Mouse (Mus musculus) limb, embryonic 14.5 days (tissue): ENCODE data around the gene Gh. TPM values are rescaled to one million over a fixed set of nuclear protein-coding genes. Genes with fewer than 3 reads are reported as not detected.

Source experiments
- ATAC-seq: fragments of 200-750 bp; cut with Nextera tagmentation; 2 replicates; pipeline ENCODE4 v1.8.0; 2017; ENCODE audit warnings: low read depth, moderate number of reproducible peaks, moderate TSS enrichment; ENCODE audit not compliant: low FRiP score
- DNase-seq: peaks from one replicate; pipeline ENCODE4 v3.0.0-alpha.2; 2015; ENCODE audit warnings: low spot score
- H3K27ac ChIP-seq: fragments of 300-500 bp; sonication (generic); replicated peaks from 2 replicates; pipeline ENCODE4 v1.5.1; 2014; ENCODE audit warnings: low read depth, mild to moderate bottlenecking, low read length, moderate library complexity, mixed read lengths
- H3K27me3 ChIP-seq: fragments of 300-500 bp; sonication (generic); 2 replicates; pipeline ENCODE4 v1.6.1; 2014; ENCODE audit warnings: low read length, mixed read lengths; ENCODE audit not compliant: control insufficient read depth, insufficient read depth
- H3K36me3 ChIP-seq: fragments of 300-500 bp; sonication (generic); 2 replicates; pipeline ENCODE4 v1.6.1; 2014; ENCODE audit warnings: mild to moderate bottlenecking, low read length, moderate library complexity, mixed read lengths; ENCODE audit not compliant: control insufficient read depth, insufficient read depth
- H3K4me1 ChIP-seq: fragments of 300-500 bp; sonication (generic); 2 replicates; pipeline ENCODE4 v1.6.1; 2014; ENCODE audit warnings: antibody characterized with exemption, low read length, mixed read lengths; ENCODE audit not compliant: control insufficient read depth, insufficient read depth
- H3K4me2 ChIP-seq: fragments of 300-500 bp; sonication (generic); replicated peaks from 2 replicates; pipeline ENCODE4 v1.6.1; 2014; ENCODE audit warnings: low read depth, mild to moderate bottlenecking, low read length, moderate library complexity; ENCODE audit not compliant: severe bottlenecking
- H3K4me3 ChIP-seq: fragments of 300-500 bp; sonication (generic); replicated peaks from 2 replicates; pipeline ENCODE4 v1.5.1; 2014; ENCODE audit warnings: low read length
- H3K9ac ChIP-seq: fragments of 300-500 bp; sonication (generic); 2 replicates; pipeline ENCODE4 v1.6.1; 2014; ENCODE audit warnings: mild to moderate bottlenecking, low read depth, low read length, moderate library complexity; ENCODE audit not compliant: severe bottlenecking
- H3K9me3 ChIP-seq: fragments of 300-500 bp; sonication (generic); 2 replicates; pipeline ENCODE4 v1.6.1; 2016; ENCODE audit warnings: low read length; ENCODE audit not compliant: control insufficient read depth
- POLR2A ChIP-seq: fragments of 200-500 bp; IDR thresholded peaks from 2 replicates; pipeline ENCODE4 v1.8.0; 2012; ENCODE audit warnings: inconsistent platforms, mild to moderate bottlenecking, moderate library complexity, borderline replicate concordance; ENCODE audit not compliant: insufficient read depth, insufficient read length; ENCODE audit errors: extremely low read depth
- WGBS: fragments of 180-500 bp; shearing (Covaris S2); extraction: QIAGEN DNeasy Blood & Tissue Kit; methylation state at CpG from one replicate; pipeline ENCODE4 v1.1.7; 2014; 5-methylcytosine and 5-hydroxymethylcytosine counted together
- polyA plus RNA-seq, 2 experiments: library from polyadenylated mRNA; depleted of rRNA in 1 of 2; stranded (reverse) in 1 of 2; unstranded in 1 of 2; fragments of >200 nt; fragmentation: Nextera tagmentation in 1 of 2; extraction: Ambion mirVana in 1 of 2; gene quantifications; 2 replicates each; pipeline versions ENCODE4 v1.2.1 to v1.2.3; 2012 to 2014

Gh gene
- polyA plus RNA-seq, 2 experiments: not detected

DNA sequence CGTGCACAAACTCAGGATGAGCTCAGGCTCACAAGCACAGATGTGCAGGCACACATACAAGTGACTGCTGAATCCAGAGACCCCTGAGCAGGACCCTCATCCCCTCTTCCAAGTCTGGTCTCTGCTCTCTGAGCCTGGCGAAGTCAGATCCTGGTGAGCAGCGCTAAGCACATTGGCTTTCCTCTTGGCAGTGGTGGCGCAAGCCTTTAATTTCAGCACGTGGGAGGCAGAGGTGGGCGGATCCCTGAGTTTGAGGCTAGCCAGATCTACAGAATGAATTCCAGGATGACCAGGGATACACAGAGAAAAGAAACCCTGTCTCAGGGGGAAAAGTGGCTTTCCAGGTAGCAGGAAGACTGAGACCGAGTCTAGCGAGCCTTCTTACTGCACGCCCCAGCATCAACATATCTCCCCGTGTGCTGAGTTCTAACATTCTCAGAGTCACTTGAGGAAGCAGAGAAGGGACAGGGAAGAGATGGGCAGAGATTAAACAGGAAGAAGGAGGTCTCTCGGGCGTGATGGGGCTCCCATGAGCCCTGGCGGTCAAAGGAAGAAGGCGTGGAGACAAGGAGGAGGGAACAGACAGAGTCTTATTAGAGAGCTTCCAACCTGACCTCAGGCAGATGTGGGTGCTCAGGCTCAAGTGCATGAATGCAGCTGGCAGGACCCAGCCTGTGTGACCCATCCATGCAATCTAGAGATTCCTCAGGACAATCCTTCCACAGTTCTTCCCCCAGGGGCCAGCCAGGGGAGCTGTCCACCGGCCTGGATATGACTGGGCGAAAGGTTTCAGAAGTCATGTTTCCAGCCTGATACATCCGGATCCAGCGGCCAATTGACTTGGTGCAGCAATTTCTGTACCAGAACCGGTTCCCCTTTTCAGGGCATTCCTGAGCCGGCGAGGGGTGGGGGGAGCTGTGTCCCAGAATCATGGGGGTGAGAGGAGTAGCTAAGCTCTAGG, 17.0 kb upstream of the Gh start:
- Histone ChIP-seq H3K4me3 (no peak overlapping the region), H3K9ac (no peak overlapping the region), H3K4me2 (no peak overlapping the region; the same call in 1 of the 2 replicates), H3K27me3 (no peaks in the 10 kb centered on the region), H3K36me3 (no peaks in the 10 kb centered on the region), H3K9me3 (no peaks in the 10 kb centered on the region), H3K27ac (no peak overlapping the region), H3K4me1 (peaks cover 36% of the 10 kb centered on the region)
- ATAC-seq (no peak), DNase-seq (no peak)
- TF ChIP-seq POLR2A: no peak
- 60% methylated on average over 21 of the region's 21 CpGs for WGBS

DNA sequence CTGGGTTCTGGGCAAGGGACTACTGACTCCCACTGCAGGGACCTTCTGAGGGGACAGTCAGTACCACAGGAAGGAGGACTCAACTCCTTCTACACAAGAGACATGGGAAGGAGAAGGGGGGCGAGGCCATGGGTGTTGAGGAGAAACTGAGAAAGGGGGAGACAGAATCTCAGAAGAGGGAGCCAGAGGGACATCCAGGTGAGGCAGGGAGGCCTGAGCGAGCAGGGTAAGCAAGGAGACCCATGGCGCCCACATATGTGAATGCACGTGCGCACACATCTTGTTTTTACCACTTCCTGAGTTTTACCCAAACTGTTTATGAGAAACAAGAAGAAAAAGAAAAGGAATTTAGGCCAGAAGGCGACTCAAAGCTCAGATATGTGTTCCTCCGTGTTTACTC, 16.1 kb upstream of the Gh start:
- no peaks in the 10 kb centered on the region for H3K36me3 ChIP-seq
- no peaks in the 10 kb centered on the region for H3K9me3 ChIP-seq
- H3K27me3 ChIP-seq: no peaks in the 10 kb centered on the region
- H3K4me2 ChIP-seq: no peak overlapping the region
- DNase-seq: no peak
- H3K4me1 ChIP-seq: peaks cover 42% of the 10 kb centered on the region
- no peak for TF ChIP-seq POLR2A
- 39% methylated on average over 7 of the region's 7 CpGs for WGBS
- no peak overlapping the region for H3K27ac ChIP-seq
- no peak overlapping the region for H3K9ac ChIP-seq
- ATAC-seq: no peak
- no peak overlapping the region for H3K4me3 ChIP-seq

DNA sequence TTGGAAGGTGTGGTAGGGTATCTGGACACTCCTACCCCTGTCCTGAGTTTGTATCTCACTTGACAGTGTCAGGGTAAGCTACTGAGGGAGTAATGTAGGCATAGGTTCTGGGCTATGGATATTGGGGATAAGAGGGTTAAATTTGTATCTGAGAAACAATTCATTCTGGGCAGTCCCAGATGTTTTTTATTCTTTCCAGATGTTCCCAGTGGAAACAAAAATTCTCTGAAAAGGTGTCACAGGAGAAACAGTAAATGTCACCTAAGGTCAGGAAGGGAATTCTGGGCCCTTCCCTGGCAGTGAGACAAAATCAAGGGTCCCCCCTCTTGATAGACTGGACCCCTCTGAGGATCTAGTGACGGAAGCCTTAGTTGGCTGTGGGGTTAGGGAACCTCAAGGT, 14.8 kb upstream of the Gh start:
- Histone ChIP-seq H3K4me2 (no peak overlapping the region), H3K27me3 (no peaks in the 10 kb centered on the region), H3K9me3 (no peaks in the 10 kb centered on the region), H3K27ac (no peak overlapping the region), H3K36me3 (no peaks in the 10 kb centered on the region), H3K4me1 (peaks cover 42% of the 10 kb centered on the region), H3K9ac (no peak overlapping the region), H3K4me3 (no peak overlapping the region)
- ATAC-seq (no peak), DNase-seq (peak; percentile 38)
- no peak for TF ChIP-seq POLR2A
- WGBS: 19% methylated on average over 1 of the region's 1 CpGs

DNA sequence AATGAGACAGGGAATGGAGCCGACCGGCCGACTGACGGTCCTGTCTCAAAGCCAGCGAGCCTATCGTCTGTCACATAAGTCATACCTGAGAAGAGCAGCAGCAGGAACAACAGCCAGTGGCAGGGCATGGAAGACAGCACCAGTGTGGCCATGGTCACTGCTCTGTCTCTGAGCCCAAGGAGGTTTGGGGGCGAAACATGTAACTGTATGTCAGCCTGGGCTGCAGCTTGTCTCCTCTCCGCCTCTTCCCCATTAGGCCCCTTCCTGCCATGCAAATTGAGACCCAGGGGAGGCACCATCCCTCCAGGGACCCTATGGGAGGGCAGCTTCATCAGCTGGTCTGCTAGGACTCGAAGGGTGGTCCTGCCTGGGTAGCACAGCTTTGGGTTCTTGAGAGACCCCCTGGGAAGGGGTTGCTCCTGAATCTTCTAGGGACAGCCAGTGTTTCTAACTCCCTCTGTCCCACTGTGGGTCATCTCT, 12.7 kb upstream of the Gh start, which contains the start of gene Cd79b:
Gene Cd79b (minus strand): TSS at position 430 of the 480 bp plus-strand sequence.
- no peaks in the 10 kb centered on the region for H3K27me3 ChIP-seq
- H3K27ac ChIP-seq: 0 out of 2 replicates have a peak within 1 kb of the TSS, but pooled peaks have one; percentile 26
- ATAC-seq: no peak
- H3K4me3 ChIP-seq: no peak within 1 kb of the TSS
- H3K36me3 ChIP-seq: no peaks in the 10 kb centered on the region
- no peaks in the 10 kb centered on the region for H3K9me3 ChIP-seq
- WGBS: 46% methylated on average over 9 of the region's 9 CpGs
- no peak for DNase-seq
- 0 out of 2 replicates have a peak within 1 kb of the TSS, but pooled peaks have one; percentile 21 for H3K9ac ChIP-seq
- no peak for TF ChIP-seq POLR2A
- H3K4me1 ChIP-seq: peaks cover 42% of the 10 kb centered on the region
- H3K4me2 ChIP-seq: no peak within 1 kb of the TSS

DNA sequence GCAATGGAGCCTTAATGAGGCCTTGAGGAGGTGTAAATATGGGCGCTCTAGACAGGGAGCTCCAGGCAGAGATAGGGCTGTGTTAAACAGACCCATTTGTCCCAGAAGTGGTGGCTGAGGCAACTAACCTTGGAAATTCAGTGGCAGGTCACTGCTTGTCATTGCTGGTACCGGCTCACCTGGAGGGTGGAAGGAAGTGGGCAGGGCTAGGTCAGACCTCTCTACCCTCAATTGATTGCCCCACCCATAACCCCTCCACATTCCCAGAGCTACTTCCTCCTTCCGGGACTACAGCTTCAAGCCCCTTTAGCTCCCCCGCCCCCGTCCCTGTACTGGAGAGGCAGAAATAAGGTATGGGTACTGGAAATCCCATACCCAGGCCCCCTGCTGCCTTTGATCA, 11.9 kb upstream of the Gh start:
- Histone ChIP-seq H3K4me3 (no peak overlapping the region), H3K27me3 (no peaks in the 10 kb centered on the region), H3K9ac (0 out of 2 replicates have a peak overlapping the region, but pooled peaks have one; percentile 21), H3K9me3 (no peaks in the 10 kb centered on the region), H3K4me2 (no peak overlapping the region), H3K36me3 (no peaks in the 10 kb centered on the region), H3K4me1 (peaks cover 38% of the 10 kb centered on the region), H3K27ac (no peak overlapping the region)
- DNase-seq (no peak), ATAC-seq (no peak)
- WGBS: 32% methylated on average over 5 of the region's 5 CpGs
- no peak for TF ChIP-seq POLR2A
